Comparison of ENCODE assay signal across 7 mouse cellular contexts in the genomic region with DNA sequence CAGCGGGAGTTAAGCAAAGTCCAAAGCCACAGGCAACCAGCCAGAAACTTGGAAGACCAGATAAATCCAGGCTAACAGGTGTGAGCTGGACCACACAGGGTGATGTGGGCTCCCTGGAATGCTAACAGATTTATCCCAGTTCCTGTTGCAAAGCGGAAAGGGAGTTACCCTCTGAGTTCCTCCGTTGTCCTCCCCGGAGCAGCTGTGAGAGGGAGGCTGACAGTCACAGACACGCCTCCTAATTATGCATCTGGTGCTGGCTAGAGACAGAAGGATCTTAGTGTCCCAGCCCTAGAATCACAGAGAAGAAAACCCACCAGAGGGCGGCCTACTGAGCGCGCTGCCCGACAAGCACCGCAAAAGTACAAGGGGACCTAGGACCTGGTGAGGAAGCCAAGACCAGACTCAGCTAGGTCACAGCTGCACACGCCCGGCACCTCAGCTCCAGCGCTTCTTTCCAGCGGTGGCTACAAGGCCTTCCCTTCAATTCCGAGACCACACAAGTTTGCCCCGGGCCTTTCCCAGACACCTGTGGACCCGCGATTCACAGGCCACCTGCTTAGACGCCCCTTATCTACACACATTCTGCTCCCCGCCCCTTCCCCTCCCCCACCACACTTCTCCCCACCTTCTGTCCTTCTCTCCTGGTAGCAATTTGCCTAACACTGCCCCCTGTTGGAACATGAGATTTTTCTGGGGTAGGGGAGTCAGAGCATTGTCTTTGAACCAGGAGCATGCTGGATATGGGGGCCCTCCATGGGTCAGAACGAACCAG. TPM values are rescaled to one million over a fixed set of nuclear protein-coding genes. Genes with fewer than 3 reads are reported as not detected.
DNase-seq lines count a peak whose midpoint lies in the region; ATAC-seq and TF ChIP-seq lines count a peak whose summit lies in the region.

No protein-coding gene starts in this region.

- H3K9ac ChIP-seq in forebrain, embryonic 11.5 days (ENCODE audit: low read length): peak overlapping the region; percentile 39; the same call in 1 of the 2 replicates
- H3K9ac ChIP-seq in heart, embryonic 15.5 days: 0 out of 2 replicates have a peak overlapping the region, but pooled peaks have one; percentile 38
- H3K9ac ChIP-seq in liver, adult 2 months (ENCODE audit: low read depth, low read length): 0 out of 2 replicates have a peak overlapping the region, but pooled peaks have one; percentile 31
- no peak overlapping the region; the same call in 1 of the 2 replicates for H3K9ac ChIP-seq in neural tube, embryonic 11.5 days (ENCODE audit: low read length)

- H3K36me3 ChIP-seq in forebrain, embryonic 11.5 days (ENCODE audit: control insufficient read depth, insufficient read depth, low read length): no peaks in the 10 kb centered on the region
- no peaks in the 10 kb centered on the region for H3K36me3 ChIP-seq in heart, embryonic 15.5 days
- H3K36me3 ChIP-seq in liver, adult 2 months (ENCODE audit: control insufficient read depth, insufficient read depth, low read length): no peaks in the 10 kb centered on the region
- H3K36me3 ChIP-seq in neural tube, embryonic 11.5 days (ENCODE audit: control insufficient read depth, insufficient read depth, low read length): no peaks in the 10 kb centered on the region

- peak overlapping the region; percentile 60 for H3K4me2 ChIP-seq in forebrain, embryonic 11.5 days (ENCODE audit: low read depth, low read length, severe bottlenecking)
- peak overlapping the region; percentile 70 for H3K4me2 ChIP-seq in heart, embryonic 15.5 days
- H3K4me2 ChIP-seq in neural tube, embryonic 11.5 days (ENCODE audit: low read depth): peak overlapping the region; percentile 46

- no peaks in the 10 kb centered on the region for H3K27me3 ChIP-seq in forebrain, embryonic 11.5 days (ENCODE audit: control insufficient read depth, insufficient read depth, low read length)
- H3K27me3 ChIP-seq in heart, embryonic 15.5 days: no peaks in the 10 kb centered on the region
- no peaks in the 10 kb centered on the region for H3K27me3 ChIP-seq in liver, adult 2 months (ENCODE audit: control insufficient read depth, insufficient read depth, low read length)
- no peaks in the 10 kb centered on the region for H3K27me3 ChIP-seq in neural tube, embryonic 11.5 days (ENCODE audit: control insufficient read depth, insufficient read depth, low read length)

- no peaks in the 10 kb centered on the region for H3K9me3 ChIP-seq in forebrain, embryonic 11.5 days (ENCODE audit: control insufficient read depth, low read length)
- H3K9me3 ChIP-seq in heart, embryonic 15.5 days (replicated peaks): no peaks in the 10 kb centered on the region
- H3K9me3 ChIP-seq in neural tube, embryonic 11.5 days (ENCODE audit: control insufficient read depth, low read length): no peaks in the 10 kb centered on the region

- H3K4me1 ChIP-seq in forebrain, embryonic 11.5 days (replicated peaks; ENCODE audit: control insufficient read depth, insufficient read depth, low read length): peaks cover 5% of the 10 kb centered on the region; the same call in 1 of the 2 replicates
- H3K4me1 ChIP-seq in heart, embryonic 15.5 days (replicated peaks): peaks cover 15% of the 10 kb centered on the region
- peaks cover 2% of the 10 kb centered on the region; the same call in 1 of the 2 replicates for H3K4me1 ChIP-seq in liver, adult 2 months (ENCODE audit: control insufficient read depth, insufficient read depth, low read length)
- H3K4me1 ChIP-seq in neural tube, embryonic 11.5 days (ENCODE audit: control insufficient read depth, insufficient read depth, low read length): peaks cover 17% of the 10 kb centered on the region

- no peak for TF ChIP-seq POLR2A in liver, adult 2 months (IDR thresholded peaks at IDR 0.05; ENCODE audit: extremely low read depth, insufficient read depth, low read length)

- H3K79me2 ChIP-seq in liver, adult 2 months (ENCODE audit: control insufficient read depth, insufficient read depth, low read length): no peaks in the 10 kb centered on the region

- H3K27ac ChIP-seq in forebrain, embryonic 11.5 days (ENCODE audit: low read depth, low read length): no peak overlapping the region
- H3K27ac ChIP-seq in heart, embryonic 15.5 days: no peak overlapping the region
- no peak overlapping the region for H3K27ac ChIP-seq in liver, adult 2 months (replicated peaks; ENCODE audit: insufficient read depth, low read depth, low read length)
- H3K27ac ChIP-seq in neural tube, embryonic 11.5 days (ENCODE audit: low read depth, low read length): peak overlapping the region; percentile 69

- TF ChIP-seq CTCF in liver, adult 2 months (IDR thresholded peaks at IDR 0.05; ENCODE audit: low read depth, low read length): 0 out of 2 replicates have a peak, but pooled peaks have one; percentile 3

- 2% methylated on average over 21 of the region's 21 CpGs for WGBS in forebrain, embryonic 11.5 days
- 3% methylated on average over 21 of the region's 21 CpGs for WGBS in heart, embryonic 15.5 days
- WGBS in liver, adult 2 months: 3% methylated on average over 21 of the region's 21 CpGs
- WGBS in neural tube, embryonic 11.5 days: 1% methylated on average over 21 of the region's 21 CpGs

- H3K4me3 ChIP-seq in forebrain, embryonic 11.5 days (ENCODE audit: low read depth, low read length): peak overlapping the region; percentile 27
- peak overlapping the region; percentile 43 for H3K4me3 ChIP-seq in heart, embryonic 15.5 days
- H3K4me3 ChIP-seq in liver, adult 2 months (ENCODE audit: insufficient read depth, low read depth, low read length): peak overlapping the region; percentile 48; the same call in 1 of the 2 replicates
- peak overlapping the region; percentile 15 for H3K4me3 ChIP-seq in neural tube, embryonic 11.5 days (ENCODE audit: low read depth, low read length)

- ATAC-seq in forebrain, embryonic 11.5 days (replicated peaks; ENCODE audit: low FRiP score): peak; percentile 86
- peak; percentile 68 for ATAC-seq in heart, embryonic 15.5 days (replicated peaks; ENCODE audit: insufficient number of reproducible peaks, insufficient read depth, low FRiP score, low read depth)
- ATAC-seq in neural tube, embryonic 11.5 days (ENCODE audit: insufficient read depth, low FRiP score, low TSS enrichment): peak; percentile 84

- peak; percentile 56 to 73 for DNase-seq in adrenal gland, postnatal 36 days
- DNase-seq in forebrain, embryonic 11.5 days (ENCODE audit: low spot score): peak; percentile 73
- DNase-seq in kidney, postnatal 14 days: peak; percentile 52
- DNase-seq in liver, adult 2 months (ENCODE audit: extremely low read depth, low read depth, low spot score): peak; percentile 24
- DNase-seq in neural tube, embryonic 11.5 days (ENCODE audit: low spot score): peak; percentile 81
- DNase-seq in thymus, postnatal 0 days (ENCODE audit: low spot score): peak; percentile 24

RNA-seq across cellular contexts. Expression of gene Nsmce3, which starts 32.8 kb away (rescaled TPM):
- total RNA-seq in adrenal gland, postnatal 36 days (2021): 1 to 10 TPM; 7.9 to 9.6 TPM
- polyA plus RNA-seq in forebrain, embryonic 11.5 days (2014; fragmentation: Nextera tagmentation; extraction: Ambion mirVana): 11.0 and 11.5 TPM in 2 replicates
- 7.4 and 8.3 TPM in 2 replicates for polyA plus RNA-seq in heart, embryonic 15.5 days (2015; fragmentation: Nextera tagmentation; extraction: Ambion mirVana)
- total RNA-seq in liver, adult 2 months (2014; rRNA removed): 3.5 and 3.7 TPM in 2 replicates
- polyA plus RNA-seq in liver, adult 2 months (2012; rRNA removed): 4.3 and 5.4 TPM in 2 replicates
- polyA plus RNA-seq in neural tube, embryonic 11.5 days (2014; fragmentation: Nextera tagmentation; extraction: Ambion mirVana): 13.1 and 14.2 TPM in 2 replicates
- 10.2 TPM in 2 replicates for polyA plus RNA-seq in thymus, postnatal 0 days (2015; fragmentation: Nextera tagmentation; extraction: Ambion mirVana)

Comparison
In these comparisons a context has a peak if more than half of its experiments do, and no peak if none do; other contexts are left out.
1. DNase-seq: peak in every context shown above with its lines; median percentile 81 in neural tube, embryonic 11.5 days; 73 in forebrain, embryonic 11.5 days; 64 in adrenal gland, postnatal 36 days; 52 in kidney, postnatal 14 days; 24 in liver, adult 2 months; 24 in thymus, postnatal 0 days.